Mouse (Mus musculus): ENCODE data around the gene Tns1.

DNA sequence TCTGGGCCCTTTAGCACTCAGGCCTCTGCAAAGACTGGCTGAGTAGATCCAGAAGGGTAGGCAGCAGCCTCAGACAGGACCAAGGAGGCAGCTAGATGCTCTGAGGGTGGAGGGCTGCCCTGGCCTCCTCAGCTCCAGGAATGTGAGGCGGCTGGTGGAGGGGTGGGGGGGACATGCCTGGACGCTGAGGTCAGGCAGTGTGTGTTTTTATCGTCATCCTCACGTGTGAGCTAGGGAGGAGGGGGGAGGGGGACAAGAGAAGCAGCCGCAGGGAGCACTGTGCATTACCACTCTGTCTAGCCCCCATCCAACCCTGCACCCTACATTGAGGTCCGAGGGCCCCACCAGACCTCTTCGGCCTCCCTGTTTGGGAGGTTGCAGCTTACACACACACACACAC lies 70.2 kb downstream of the Tns1 start:
- TF ChIP-seq CTCF (conservative IDR thresholded peaks at IDR 0.05 in 1 of 2, IDR thresholded peaks at IDR 0.05 in 1 of 2; ENCODE audit: low read depth in 2 of 2, low read length in 2 of 2): no peak
- no peak for TF ChIP-seq USF2 (conservative IDR thresholded peaks at IDR 0.05; ENCODE audit: low read depth, low read length)
- no peak for TF ChIP-seq POLR2A (IDR thresholded peaks at IDR 0.05; ENCODE audit: low read depth, low read length)
- no peak for TF ChIP-seq ZC3H11A (IDR thresholded peaks at IDR 0.05; ENCODE audit: low read depth, low read length)
- no peak for TF ChIP-seq MYC (IDR thresholded peaks at IDR 0.05; ENCODE audit: low read depth, low read length)
- no peak for TF ChIP-seq CHD2 (IDR thresholded peaks at IDR 0.05; ENCODE audit: low read length)
- TF ChIP-seq TBP (conservative IDR thresholded peaks at IDR 0.05; ENCODE audit: low read depth, low read length): no peak
- no peak for TF ChIP-seq MAX (IDR thresholded peaks at IDR 0.05; ENCODE audit: low read length)
- no peak for TF ChIP-seq USF1 (IDR thresholded peaks at IDR 0.05; ENCODE audit: low read depth, low read length)
- no peak for TF ChIP-seq MAZ (IDR thresholded peaks at IDR 0.05; ENCODE audit: low read depth, low read length)
- TF ChIP-seq NRF1 (IDR thresholded peaks at IDR 0.05; ENCODE audit: low read depth, low read length): no peak
- TF ChIP-seq EP300 (IDR thresholded peaks at IDR 0.05; ENCODE audit: low read length): no peak
- no peak for TF ChIP-seq CHD1 (IDR thresholded peaks at IDR 0.05; ENCODE audit: low read depth, low read length)
- no peak for TF ChIP-seq MXI1 (IDR thresholded peaks at IDR 0.05; ENCODE audit: low read depth, low read length)

Measured in CH12.LX (cell line).